Mouse (Mus musculus): ENCODE data around the gene Aldh1l1. TPM values are rescaled to one million over a fixed set of nuclear protein-coding genes. Genes with fewer than 3 reads are reported as not detected.

Aldh1l1 gene
- polyA plus RNA-seq (2015; fragmentation: Nextera tagmentation; extraction: Ambion mirVana): 17.5 and 19.8 TPM in 2 replicates

DNA sequence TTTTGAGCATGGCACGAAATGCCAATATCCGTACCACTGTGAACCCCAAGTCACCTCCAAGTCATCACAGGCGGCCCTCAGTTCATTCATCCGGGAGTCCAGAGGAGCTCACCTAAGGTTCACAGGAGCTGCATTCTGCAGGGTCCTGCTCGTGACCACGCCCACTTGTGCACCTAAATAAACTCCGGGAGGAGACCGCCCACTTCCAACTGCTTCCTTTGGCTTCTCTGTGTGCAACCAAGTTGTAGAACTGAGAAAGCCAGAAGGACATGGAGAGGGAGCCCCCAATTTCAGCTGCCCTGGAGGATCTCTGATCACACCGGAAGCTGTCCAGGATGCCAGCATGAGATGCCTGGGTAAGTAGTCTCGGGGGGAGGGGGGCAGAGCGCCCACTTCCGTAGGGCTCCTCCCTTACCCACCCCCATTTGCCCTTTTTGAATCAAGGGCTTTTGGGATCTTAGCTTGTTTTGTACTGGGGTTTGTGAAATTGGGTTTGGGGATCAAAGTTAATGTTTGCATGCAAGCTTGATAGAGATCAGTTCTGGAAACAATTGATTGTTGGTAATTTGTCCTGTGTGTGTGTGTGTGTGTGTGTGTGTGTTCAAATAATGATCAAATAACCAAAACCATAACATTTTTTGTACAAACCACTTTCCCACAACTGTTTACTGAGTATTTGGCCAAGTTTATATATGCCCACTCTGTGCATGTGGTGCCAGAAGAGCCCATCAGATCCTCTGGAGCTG lies at the start of gene Aldh1l1:
Gene Aldh1l1 (plus strand): TSS at position 252 of the 746 bp plus-strand sequence.
- H3K36me3 ChIP-seq: no peaks in the 10 kb centered on the region
- WGBS: 73% methylated on average over 12 of the region's 12 CpGs
- H3K4me1 ChIP-seq (replicated peaks): no peaks in the 10 kb centered on the region
- no peak within 1 kb of the TSS for H3K27ac ChIP-seq
- H3K9me3 ChIP-seq: no peaks in the 10 kb centered on the region
- H3K4me2 ChIP-seq (replicated peaks): no peak within 1 kb of the TSS
- H3K9ac ChIP-seq: no peak within 1 kb of the TSS
- no peak within 1 kb of the TSS for H3K4me3 ChIP-seq (replicated peaks)
- no peak for ATAC-seq
- no peaks in the 10 kb centered on the region for H3K27me3 ChIP-seq (replicated peaks)

DNA sequence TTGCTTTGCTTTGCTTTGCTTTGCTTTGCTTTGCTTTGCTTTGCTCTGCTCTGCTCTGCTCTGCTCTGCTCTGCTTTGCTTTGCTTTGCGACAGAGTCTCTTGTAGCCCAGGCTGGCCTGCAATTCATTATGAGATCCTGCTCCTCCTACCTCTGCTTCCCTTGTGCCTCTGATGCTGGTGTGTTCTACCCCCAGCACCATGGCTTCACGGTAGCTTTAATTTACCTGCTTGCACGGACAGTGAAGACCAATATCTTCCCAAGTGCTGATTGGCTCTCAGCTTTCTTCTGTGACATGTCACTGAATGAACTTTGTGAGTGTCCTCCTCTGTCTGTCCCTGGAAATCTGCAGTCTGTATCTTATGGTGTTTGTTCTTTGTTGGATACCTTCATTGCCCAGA lies 49.2 kb upstream of the Aldh1l1 start:
- Histone ChIP-seq H3K4me3 (replicated peaks) (no peak overlapping the region), H3K36me3 (no peaks in the 10 kb centered on the region), H3K27ac (no peak overlapping the region), H3K9me3 (no peaks in the 10 kb centered on the region), H3K4me1 (replicated peaks) (no peaks in the 10 kb centered on the region), H3K4me2 (replicated peaks) (no peak overlapping the region), H3K27me3 (replicated peaks) (no peaks in the 10 kb centered on the region), H3K9ac (no peak overlapping the region)
- no peak for ATAC-seq
- WGBS: 89% methylated on average over 3 of the region's 3 CpGs

DNA sequence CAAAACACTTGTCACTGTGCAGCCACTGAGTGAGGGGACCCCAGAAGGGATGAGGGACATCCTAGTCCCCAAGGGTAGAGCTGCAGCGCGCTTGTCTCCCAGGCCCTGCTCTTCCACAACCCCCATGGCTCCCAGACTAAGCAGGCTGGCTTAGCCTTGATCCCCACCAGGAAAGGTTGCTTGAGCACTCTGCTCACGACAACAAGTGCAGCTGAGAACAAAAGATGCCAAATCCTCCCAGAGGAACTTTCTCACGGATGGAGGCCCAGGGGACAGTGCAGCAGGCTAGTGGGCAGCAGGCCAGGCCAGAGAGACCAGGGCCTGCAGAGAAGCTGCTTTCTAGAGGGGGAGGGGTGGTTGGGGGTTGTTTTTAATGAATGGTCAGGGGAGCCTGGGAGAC lies 39.3 kb upstream of the Aldh1l1 start:
- no peak overlapping the region for H3K4me2 ChIP-seq (replicated peaks)
- H3K9ac ChIP-seq: no peak overlapping the region
- H3K4me3 ChIP-seq (replicated peaks): no peak overlapping the region
- 58% methylated on average over 4 of the region's 4 CpGs for WGBS
- H3K36me3 ChIP-seq: no peaks in the 10 kb centered on the region
- H3K27ac ChIP-seq: no peak overlapping the region
- no peaks in the 10 kb centered on the region for H3K9me3 ChIP-seq
- no peaks in the 10 kb centered on the region for H3K4me1 ChIP-seq (replicated peaks)
- ATAC-seq: no peak
- no peaks in the 10 kb centered on the region for H3K27me3 ChIP-seq (replicated peaks)

DNA sequence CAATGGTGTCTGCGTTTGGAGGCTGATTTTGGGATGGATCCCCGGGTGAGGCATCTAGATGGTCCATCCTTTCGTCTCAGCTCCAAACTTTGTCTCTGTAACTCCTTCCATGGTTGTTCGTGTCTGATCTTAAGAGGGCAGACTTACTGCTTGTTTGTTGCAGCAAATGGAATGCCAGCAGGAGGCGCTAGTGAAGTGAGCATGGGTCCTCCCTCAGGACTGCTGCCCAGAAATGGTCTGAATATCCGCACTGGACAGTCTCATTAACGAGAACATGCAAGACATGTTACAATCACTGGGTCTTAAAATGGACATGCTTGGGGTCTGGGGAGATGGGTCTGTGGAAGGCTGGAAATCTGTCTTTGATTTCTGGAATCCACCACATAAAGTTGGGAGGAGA lies 36.0 kb upstream of the Aldh1l1 start:
- no peaks in the 10 kb centered on the region for H3K4me1 ChIP-seq (replicated peaks)
- WGBS: 24% methylated on average over 7 of the region's 7 CpGs
- peak; percentile 53 for ATAC-seq

DNA sequence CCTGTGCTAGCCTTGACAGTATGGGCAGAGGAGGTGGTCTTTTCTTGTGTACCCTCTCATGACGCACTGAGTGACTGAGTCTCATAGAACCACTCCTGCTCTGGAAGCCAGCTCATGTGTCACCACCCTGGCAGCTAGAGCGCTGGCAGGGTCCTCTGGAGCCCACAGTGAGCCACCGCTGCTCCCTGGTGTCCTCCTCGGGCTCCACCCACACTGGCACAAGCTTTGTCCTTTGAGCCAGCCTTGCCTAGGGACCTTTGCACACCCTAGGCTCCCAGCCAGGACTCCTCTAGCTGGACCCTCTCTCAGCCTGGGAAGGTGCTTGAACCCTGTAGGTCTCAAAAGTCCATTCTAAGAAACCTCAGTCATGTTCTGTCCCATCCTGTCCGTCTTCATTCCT lies 35.5 kb upstream of the Aldh1l1 start:
- no peak overlapping the region for H3K27ac ChIP-seq
- H3K9ac ChIP-seq: no peak overlapping the region
- 69% methylated on average over 5 of the region's 5 CpGs for WGBS
- no peaks in the 10 kb centered on the region for H3K9me3 ChIP-seq
- no peak overlapping the region for H3K4me3 ChIP-seq (replicated peaks)
- H3K4me2 ChIP-seq (replicated peaks): no peak overlapping the region
- no peaks in the 10 kb centered on the region for H3K27me3 ChIP-seq (replicated peaks)
- ATAC-seq: peak; percentile 28; the same call in 1 of the 2 replicates
- no peaks in the 10 kb centered on the region for H3K4me1 ChIP-seq (replicated peaks)
- no peaks in the 10 kb centered on the region for H3K36me3 ChIP-seq

More for the DNA sequence above, 36.0 kb upstream of the Aldh1l1 start:
- no peaks in the 10 kb centered on the region for H3K36me3 ChIP-seq
- no peaks in the 10 kb centered on the region for H3K27me3 ChIP-seq (replicated peaks)
- H3K4me3 ChIP-seq (replicated peaks): no peak overlapping the region
- H3K9ac ChIP-seq: no peak overlapping the region
- no peak overlapping the region for H3K4me2 ChIP-seq (replicated peaks)
- no peaks in the 10 kb centered on the region for H3K9me3 ChIP-seq
- no peak overlapping the region for H3K27ac ChIP-seq

DNA sequence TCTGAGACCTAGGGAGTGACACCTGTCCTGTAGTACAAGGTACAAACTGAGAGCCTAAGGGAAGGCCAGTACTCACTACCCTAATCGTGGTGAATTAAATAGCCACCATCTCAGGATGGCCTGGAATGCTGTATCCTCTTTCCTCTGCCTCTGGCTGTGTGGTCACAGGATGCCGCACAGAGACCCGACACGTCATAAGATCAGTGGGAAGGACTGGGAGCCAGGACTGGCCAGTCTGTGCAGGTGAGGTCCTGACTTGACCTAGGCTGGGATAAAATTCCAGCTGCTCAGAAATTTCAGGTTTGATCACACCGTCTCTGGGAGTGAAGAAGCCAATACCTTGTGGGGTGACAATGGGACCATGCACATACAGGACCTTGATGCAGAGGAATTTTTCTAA lies 34.7 kb upstream of the Aldh1l1 start:
- no peak overlapping the region for H3K9ac ChIP-seq
- H3K27ac ChIP-seq: no peak overlapping the region
- H3K4me3 ChIP-seq (replicated peaks): no peak overlapping the region
- 90% methylated on average over 5 of the region's 5 CpGs for WGBS
- H3K4me1 ChIP-seq (replicated peaks): no peaks in the 10 kb centered on the region
- H3K27me3 ChIP-seq (replicated peaks): no peaks in the 10 kb centered on the region
- no peaks in the 10 kb centered on the region for H3K36me3 ChIP-seq
- no peak overlapping the region for H3K4me2 ChIP-seq (replicated peaks)
- H3K9me3 ChIP-seq: no peaks in the 10 kb centered on the region
- ATAC-seq: no peak

DNA sequence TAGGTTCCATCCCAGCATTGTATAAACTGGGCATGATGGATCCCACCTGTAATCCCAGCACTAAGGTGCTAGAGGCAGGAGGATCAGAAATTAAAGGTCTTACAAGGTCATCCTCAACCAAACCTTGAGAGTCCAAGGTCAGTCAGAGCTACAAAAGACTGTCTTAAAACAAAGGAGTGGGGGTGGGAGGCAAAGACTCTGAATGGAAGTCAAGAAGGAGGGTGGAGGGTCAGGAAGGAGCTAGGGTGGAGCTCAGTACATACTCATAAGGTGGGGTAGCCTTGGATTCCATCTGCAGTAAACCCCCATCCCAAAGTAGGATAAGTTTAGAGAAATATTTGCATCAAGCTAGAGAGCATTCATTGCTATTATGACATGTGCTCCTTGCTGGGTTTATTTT lies 33.6 kb upstream of the Aldh1l1 start:
- H3K4me1 ChIP-seq (replicated peaks): no peaks in the 10 kb centered on the region
- no peak overlapping the region for H3K4me2 ChIP-seq (replicated peaks)
- H3K27me3 ChIP-seq (replicated peaks): no peaks in the 10 kb centered on the region
- no peak overlapping the region for H3K9ac ChIP-seq
- H3K36me3 ChIP-seq: no peaks in the 10 kb centered on the region
- no peaks in the 10 kb centered on the region for H3K9me3 ChIP-seq
- no peak overlapping the region for H3K4me3 ChIP-seq (replicated peaks)
- no peak for ATAC-seq
- H3K27ac ChIP-seq: no peak overlapping the region

DNA sequence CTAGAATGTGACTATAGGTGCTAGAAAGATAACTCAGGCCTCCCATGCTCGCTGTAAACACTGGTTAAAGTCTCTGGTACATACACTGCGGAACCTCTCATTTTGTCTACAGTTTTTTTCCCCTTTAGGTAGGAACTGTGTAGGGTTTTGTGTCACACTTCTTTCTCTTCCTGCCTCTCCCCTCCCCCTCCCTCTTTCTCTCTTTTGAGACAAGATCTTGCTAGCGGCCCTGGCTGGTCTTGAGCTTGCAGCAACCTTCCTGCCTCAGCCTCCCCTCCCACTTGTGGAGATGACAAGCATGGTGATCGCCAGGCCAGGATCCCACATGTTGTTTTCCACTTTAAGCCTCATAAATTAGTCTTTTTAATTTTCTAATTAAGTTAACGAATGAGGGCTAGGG lies 32.5 kb upstream of the Aldh1l1 start:
- H3K27ac ChIP-seq: no peak overlapping the region
- WGBS: 86% methylated on average over 5 of the region's 5 CpGs
- H3K27me3 ChIP-seq (replicated peaks): no peaks in the 10 kb centered on the region
- no peak for ATAC-seq
- H3K9me3 ChIP-seq: no peaks in the 10 kb centered on the region
- H3K4me2 ChIP-seq (replicated peaks): no peak overlapping the region
- no peak overlapping the region for H3K4me3 ChIP-seq (replicated peaks)
- no peaks in the 10 kb centered on the region for H3K4me1 ChIP-seq (replicated peaks)
- H3K9ac ChIP-seq: no peak overlapping the region
- H3K36me3 ChIP-seq: no peaks in the 10 kb centered on the region

DNA sequence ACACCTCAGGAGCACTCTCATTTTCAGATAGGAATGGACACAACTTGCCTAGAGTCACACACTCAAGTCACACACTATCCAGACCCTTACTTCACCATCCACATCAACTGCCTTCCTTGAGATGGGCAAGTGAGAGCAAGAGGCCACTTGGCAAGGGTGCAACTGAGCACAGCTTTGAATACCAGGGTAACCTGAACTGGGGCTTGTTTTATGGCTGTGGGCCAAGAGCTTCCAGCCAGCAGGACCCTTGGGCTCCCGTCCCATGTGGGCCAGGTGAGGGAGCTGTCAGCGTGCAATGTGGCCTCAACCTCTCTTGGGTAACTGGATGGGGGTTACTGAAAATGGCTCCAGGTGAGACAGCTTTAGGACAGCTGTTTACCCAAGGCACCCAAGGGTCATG lies 28.8 kb upstream of the Aldh1l1 start:
- ATAC-seq: no peak
- H3K4me1 ChIP-seq (replicated peaks): 0 out of 2 replicates have a peak, but pooled peaks cover 2% of the 10 kb centered on the region
- no peaks in the 10 kb centered on the region for H3K36me3 ChIP-seq
- no peak overlapping the region for H3K4me2 ChIP-seq (replicated peaks)
- H3K4me3 ChIP-seq (replicated peaks): no peak overlapping the region
- no peak overlapping the region for H3K9ac ChIP-seq
- 74% methylated on average over 2 of the region's 2 CpGs for WGBS
- H3K9me3 ChIP-seq: no peaks in the 10 kb centered on the region
- H3K27me3 ChIP-seq (replicated peaks): peaks cover 18% of the 10 kb centered on the region
- no peak overlapping the region for H3K27ac ChIP-seq

DNA sequence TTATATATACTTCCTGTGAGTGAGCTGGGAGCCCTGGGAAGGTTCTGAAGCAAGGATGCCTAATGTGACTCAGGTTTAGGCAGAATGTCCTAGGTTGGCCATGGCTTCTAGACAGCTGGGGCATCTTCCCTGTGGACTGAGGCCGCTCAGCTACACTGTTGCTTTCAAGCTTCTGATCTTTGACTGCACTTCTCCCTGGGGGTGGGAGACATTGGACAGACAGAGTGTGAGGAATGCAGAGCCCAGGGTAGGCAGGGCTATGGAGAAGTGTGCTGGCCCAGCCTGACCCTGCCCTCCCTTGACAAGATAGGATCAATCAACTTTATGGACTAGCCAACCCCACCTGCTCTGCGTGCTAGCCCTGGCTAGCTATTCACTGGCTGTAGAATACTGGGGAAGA lies 25.0 kb upstream of the Aldh1l1 start:
- Histone ChIP-seq H3K9me3 (no peaks in the 10 kb centered on the region), H3K27me3 (replicated peaks) (peaks cover 18% of the 10 kb centered on the region)
- 37% methylated on average over 2 of the region's 2 CpGs for WGBS

DNA sequence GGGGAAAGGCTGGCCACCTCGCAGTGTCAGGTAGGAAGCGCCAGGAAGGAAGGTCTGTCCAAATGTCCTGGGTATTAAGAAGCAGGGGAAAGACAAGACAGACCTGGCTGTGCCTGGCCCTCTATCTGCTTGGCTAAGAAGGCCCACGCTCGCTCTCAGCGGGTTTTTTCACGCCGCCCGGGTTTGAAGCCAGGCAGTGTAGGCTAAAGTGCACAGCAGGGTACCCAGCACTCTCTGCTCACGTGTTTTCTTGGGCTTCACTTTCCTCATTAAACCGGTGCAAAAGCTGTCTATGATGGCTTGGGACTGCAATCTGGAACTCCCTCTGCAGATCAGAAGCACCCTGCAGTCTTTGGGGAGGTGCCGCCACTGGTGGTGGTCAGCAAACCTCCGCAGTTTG lies 24.5 kb upstream of the Aldh1l1 start:
- H3K27me3 ChIP-seq (replicated peaks): peaks cover 18% of the 10 kb centered on the region
- H3K27ac ChIP-seq: no peak overlapping the region
- peak overlapping the region; percentile 63 for H3K4me3 ChIP-seq (replicated peaks)
- H3K4me2 ChIP-seq (replicated peaks): peak overlapping the region; percentile 100
- ATAC-seq: no peak
- H3K9ac ChIP-seq: no peak overlapping the region
- 21% methylated on average over 12 of the region's 12 CpGs for WGBS
- H3K36me3 ChIP-seq: no peaks in the 10 kb centered on the region
- peaks cover 14% of the 10 kb centered on the region for H3K4me1 ChIP-seq (replicated peaks)
- H3K9me3 ChIP-seq: no peaks in the 10 kb centered on the region

More for the DNA sequence above, 25.0 kb upstream of the Aldh1l1 start:
- Histone ChIP-seq H3K27ac (no peak overlapping the region), H3K36me3 (no peaks in the 10 kb centered on the region), H3K4me2 (replicated peaks) (no peak overlapping the region), H3K4me3 (replicated peaks) (no peak overlapping the region), H3K4me1 (replicated peaks) (peaks cover 14% of the 10 kb centered on the region), H3K9ac (no peak overlapping the region)
- ATAC-seq: no peak

DNA sequence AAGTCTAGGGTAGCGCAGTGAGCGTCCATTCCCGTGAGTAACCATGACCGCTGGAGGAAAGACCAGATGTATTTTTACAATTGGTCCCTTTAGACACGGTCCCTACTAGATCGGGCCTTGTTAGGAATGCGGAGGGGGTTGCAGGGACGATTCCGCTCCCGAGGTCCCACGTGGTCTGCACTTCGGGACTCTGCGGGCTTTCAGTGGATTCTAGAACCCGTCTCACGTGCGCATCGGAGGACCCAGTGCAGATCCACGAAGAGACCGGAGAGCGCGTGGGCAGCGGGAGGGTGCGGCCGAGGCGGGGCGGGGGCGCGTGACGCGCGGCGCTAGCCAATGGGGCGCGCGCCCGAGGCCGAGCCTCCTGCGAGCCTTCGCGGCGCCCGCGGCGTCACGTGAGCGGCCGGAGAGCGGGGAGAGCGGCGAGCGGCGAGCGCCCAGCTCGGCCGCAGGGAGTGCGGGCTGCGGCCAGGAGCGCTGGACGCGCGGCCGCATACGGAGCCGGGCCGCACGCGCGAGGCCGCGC lies 24.0 kb upstream of the Aldh1l1 start, which contains the start of gene Klf15:
Gene Klf15 (plus strand): TSS at position 396 of the 526 bp plus-strand sequence.
- under 1% methylated on average over 69 of the region's 70 CpGs for WGBS
- Histone ChIP-seq H3K4me3 (replicated peaks) (peak within 1 kb of the TSS; percentile 63), H3K4me2 (replicated peaks) (peak within 1 kb of the TSS; percentile 100), H3K4me1 (replicated peaks) (peaks cover 14% of the 10 kb centered on the region), H3K27ac (no peak within 1 kb of the TSS), H3K36me3 (no peaks in the 10 kb centered on the region), H3K27me3 (replicated peaks) (peaks cover 18% of the 10 kb centered on the region), H3K9ac (peak within 1 kb of the TSS; percentile 60), H3K9me3 (no peaks in the 10 kb centered on the region)
- peak; percentile 82 for ATAC-seq

DNA sequence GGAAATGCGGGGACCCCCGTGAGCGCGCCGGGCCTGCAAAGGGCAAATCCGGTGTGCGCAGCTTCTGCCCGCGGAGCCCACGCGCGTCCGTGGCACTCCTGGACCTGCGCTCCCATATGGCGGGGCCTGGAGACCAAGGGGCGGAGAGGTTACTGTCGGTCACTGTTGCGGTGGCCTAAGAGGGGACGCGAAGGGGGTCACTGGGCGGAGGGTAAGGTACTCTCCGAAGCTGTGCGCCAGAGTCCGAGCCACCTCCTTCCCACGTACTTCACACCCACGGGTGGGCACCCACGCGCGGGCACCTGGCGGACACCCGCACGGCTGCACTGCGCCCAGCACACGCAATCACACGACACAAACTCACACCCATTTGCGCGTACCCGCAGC lies 23.4 kb upstream of the Aldh1l1 start:
- WGBS: under 1% methylated on average over 38 of the region's 38 CpGs
- Histone ChIP-seq H3K9ac (peak overlapping the region; percentile 60), H3K4me1 (replicated peaks) (peaks cover 14% of the 10 kb centered on the region), H3K4me2 (replicated peaks) (peak overlapping the region; percentile 100), H3K36me3 (no peaks in the 10 kb centered on the region), H3K27me3 (replicated peaks) (peaks cover 18% of the 10 kb centered on the region), H3K4me3 (replicated peaks) (peak overlapping the region; percentile 63), H3K9me3 (no peaks in the 10 kb centered on the region), H3K27ac (no peak overlapping the region)
- ATAC-seq: peak; percentile 60

All from intestine, embryonic 15.5 days (tissue).